Mouse (Mus musculus) lung, postnatal 10 days (tissue): ENCODE data around the gene S1pr3.

Experiments
- DNase-seq: peaks from one replicate; pipeline ENCODE4 v3.0.0; 2021

S1pr3 gene

DNA sequence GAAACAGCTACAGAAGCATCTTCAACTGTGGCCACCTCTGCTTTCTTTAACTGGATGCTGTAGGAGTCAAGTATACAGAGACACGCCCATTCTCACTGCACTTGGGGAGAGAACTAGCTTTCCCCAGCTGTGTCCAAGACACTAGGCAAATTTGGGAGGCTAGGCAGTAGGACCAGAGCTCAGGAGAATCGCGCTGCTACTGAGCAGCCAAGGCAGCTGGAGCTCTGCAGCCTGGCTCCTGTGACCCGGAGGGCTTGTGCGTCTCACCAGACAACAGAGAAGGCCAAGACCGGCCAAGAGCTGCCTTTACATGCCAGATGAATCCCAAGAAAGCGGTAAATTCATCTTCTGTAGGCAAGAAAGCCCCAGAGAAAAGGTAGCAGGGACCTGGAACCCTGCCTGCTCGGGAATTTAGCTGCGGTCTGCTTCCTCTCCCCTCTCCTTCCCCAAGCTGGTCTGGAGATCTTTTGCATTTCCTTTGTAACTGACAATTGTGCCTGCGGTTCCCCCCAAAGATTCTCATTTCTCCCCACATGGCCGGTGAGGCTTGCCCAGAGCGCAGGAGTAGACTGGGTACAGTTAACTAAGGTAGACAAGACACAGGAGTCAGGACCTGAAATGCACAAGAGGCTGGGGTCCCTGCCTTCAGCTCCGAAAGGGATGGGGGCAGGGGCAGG is 760 bp upstream of the S1pr3 start:
- no peak for DNase-seq

DNA sequence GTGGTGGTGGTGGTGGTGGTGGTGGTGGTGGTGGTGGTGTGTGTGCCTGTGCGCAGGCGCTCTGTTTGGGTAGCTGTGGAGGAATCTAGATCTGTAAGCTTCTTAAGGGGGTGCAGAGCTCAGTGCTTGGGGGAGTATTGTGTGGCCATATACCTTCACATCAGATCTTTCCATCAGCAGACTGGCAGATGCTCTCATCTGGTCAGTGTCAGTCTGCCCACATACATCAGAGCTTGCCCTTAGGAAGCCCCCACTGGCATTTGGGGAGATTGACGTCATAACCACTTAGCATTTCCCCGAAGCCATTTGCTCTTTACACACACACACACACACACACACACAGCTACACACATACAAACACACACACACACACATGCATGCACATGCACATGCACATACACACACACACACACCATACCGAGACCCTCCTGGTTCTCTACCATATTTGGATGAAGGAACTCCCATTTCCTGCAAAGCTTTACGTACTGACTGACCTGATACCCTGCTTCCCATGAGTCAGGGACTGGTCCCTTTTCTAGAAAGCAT is 1.6 kb downstream of the S1pr3 start:
- no peak for DNase-seq

DNA sequence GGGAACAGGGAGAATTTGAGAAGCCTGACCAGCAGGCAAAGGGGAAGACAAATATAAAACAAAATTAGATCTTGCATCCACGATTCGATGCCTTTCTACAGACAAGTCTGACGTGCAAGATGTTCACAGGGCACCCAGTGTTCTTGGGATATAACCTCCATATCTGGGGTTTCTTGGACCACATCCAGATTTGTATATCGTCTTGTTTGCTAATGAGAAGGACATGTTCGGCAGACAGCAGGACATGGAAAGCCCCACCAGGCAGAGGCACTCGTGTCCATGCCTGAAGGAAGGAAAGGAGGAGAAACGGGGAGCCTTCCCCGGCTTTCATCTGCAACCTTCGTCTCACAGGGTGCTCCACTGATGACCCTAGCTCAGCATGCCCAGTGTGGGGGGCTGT is 2.8 kb downstream of the S1pr3 start:
- no peak for DNase-seq

DNA sequence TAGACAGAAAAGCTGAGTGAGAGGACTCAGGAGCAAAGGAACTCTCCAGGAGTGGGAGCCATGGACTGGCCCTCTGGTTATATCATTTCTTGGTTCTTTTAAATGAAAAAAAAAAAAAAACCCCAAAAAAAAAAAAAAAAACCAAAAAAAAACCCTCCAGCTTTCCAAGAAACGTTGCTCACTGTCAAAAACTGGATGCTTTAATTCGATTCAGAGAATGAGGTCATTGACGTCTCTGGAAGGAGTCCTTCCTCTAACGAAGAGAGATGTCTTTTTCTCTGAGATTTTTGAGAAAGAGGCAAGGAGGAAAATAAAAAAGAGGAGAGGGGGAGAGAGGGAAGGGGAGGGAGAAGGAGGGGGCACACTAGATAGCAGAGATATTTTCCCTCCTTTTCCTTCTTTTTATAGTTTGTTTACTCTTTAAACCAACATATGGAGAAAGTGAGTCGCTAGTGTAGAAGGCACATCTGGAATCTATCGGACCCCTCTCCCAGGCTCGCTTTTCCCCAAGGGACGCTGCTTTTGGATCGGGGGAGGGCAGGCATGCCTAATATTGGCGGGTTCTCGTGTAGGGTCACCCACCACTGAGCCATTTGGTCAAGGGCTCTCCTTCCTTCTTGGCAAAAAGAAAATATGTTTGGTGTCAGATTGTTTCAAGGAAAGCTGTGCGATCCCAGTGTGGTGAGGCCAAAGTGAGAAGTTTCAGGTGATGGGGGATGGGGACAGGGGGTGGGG is 3.4 kb downstream of the S1pr3 start:
- DNase-seq = no peak

DNA sequence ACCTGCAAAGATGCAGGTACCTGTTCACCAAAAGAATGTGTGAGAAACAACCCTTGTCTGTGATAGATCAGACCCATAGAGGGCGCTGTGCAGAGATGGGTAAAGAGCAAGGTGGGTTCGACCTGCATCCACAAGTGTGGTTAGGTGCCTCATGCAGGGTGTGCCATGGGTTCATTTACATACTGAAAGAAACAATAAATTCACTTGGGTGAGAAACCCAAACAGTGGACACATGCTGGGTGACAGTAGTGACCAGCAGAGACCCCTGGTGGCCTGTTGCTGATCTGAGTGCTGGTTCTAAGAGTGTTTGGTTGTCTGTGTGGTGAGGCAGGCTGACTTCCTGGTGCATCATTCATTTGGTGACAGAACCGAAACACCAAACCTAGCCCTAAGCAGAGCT is 5.0 kb downstream of the S1pr3 start:
- peak; percentile 50 for DNase-seq

DNA sequence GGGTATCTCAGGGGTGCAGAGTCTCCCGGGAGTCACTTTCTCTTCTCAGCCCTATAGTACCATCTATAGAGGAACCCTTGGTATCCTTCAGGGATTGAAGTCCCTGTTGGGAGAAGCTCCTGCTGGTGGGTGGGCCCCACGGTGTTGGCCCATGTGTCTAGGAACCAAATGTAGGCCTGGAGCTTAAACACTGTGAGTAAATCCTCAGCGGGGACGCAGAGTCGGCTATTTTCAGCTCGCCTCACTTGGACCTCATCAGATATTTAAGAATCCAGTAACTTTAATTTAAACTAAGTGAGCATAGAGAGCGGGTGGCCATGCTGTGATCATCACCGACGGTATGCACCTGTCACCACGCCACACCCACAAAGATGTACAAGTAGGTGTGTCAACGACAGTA is 8.3 kb downstream of the S1pr3 start:
- DNase-seq = no peak

DNA sequence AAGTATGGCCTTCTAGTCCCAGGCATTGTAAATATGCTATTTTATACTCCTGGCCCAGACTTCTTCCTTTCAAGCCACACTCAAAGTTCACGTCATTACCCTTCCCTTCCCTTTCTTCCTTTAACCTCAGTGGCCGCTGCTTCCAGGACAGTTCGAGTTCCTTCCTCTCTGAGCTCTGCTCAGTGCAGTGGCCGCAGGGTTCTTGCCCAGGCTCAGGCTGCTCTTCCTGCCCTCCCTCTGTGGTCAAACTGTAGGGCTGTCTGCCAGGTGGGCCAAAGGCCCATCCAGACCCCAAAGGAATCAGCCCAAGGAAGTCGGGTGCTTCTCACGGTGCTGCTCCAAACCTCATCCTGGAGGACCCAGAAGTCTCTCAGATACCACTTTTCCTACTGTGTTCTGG is 9.4 kb downstream of the S1pr3 start:
- DNase-seq = no peak

DNA sequence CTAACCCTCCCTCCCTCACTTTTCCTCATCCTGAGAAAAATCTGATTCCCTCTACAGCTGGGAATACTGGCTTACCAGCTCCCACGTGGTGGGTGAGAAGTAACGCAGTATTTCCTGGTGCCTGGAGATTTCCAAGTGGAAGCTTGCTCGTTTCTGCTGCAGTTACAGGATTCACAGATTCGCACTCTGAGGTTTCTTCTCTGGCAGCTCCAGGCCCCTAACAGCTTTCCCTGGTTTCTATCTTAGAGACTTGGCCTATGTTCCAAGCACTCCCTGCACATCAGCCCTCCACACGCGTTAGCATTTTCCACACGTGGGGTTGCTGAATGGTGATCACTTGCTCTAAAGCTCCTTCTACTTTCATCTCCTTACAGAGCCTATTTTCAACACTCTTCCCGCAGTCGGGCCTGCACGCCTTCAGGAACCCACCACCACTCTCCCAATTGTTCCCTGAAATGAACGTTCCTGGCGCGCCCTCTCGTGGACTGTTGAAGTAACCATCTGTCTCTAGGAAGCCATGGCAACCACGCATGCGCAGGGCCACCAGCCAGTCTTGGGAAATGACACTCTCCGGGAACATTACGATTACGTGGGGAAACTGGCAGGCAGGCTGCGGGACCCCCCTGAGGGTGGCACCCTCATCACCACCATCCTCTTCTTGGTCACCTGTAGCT is 10.0 kb downstream of the S1pr3 start:
- DNase-seq = peak; percentile 95

DNA sequence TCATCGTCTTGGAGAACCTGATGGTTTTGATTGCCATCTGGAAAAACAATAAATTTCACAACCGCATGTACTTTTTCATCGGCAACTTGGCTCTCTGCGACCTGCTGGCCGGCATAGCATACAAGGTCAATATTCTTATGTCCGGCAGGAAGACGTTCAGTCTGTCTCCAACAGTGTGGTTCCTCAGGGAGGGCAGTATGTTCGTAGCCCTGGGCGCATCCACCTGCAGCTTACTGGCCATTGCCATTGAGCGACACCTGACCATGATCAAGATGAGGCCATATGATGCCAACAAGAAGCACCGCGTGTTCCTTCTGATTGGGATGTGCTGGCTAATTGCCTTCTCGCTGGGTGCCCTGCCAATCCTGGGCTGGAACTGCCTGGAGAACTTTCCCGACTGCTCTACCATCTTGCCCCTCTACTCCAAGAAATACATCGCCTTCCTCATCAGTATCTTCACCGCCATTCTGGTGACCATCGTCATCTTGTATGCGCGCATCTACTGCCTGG is 10.6 kb downstream of the S1pr3 start:
- DNase-seq = no peak

DNA sequence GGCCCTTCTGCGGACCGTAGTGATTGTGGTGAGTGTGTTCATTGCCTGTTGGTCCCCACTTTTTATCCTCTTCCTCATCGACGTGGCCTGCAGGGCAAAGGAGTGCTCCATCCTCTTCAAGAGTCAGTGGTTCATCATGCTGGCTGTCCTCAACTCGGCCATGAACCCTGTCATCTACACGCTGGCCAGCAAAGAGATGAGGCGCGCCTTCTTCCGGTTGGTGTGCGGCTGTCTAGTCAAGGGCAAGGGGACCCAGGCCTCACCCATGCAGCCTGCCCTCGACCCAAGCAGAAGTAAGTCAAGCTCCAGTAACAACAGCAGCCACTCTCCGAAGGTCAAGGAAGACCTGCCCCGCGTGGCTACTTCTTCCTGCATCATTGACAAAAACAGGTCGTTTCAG is 11.1 kb downstream of the S1pr3 start:
- DNase-seq = no peak

DNA sequence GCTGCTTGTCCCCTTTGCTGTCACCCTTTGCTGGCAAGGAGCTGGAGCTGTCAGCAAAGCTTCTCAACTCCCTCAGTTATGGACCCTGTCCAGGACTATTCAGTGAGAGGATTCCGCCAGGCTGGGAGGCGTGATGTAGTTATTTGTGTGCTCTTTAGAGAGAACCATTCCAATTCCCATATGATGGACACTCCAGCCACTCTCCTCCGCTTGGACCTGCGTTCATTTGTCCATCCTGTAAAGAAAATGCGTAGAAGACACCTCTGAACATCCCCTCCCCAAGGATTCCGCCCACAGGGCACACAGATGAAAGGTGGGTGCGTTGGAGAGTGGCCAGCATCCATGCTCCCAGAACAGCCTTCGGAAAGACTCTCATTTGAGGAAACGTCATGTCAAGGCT is 12.4 kb downstream of the S1pr3 start:
- DNase-seq = no peak

DNA sequence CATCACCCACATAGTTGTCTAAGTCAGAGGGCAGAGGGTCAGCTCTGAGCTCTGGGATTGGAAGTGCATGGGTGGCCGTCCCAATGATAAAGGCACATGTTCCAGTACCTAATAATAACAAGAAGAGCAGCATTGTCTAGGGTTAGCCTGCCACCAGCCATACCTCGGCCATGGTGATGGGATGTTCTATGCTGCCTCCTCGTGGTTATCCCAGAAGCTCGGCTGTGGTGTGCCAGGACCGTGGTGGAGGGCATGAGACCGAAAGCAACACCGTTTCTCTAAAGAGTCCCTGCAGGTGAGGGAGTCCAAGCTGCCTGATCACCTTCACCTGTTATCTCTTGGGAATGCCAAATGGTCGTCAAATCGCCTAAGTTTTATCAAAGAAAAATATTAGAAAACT is 15.2 kb downstream of the S1pr3 start:
- no peak for DNase-seq

DNA sequence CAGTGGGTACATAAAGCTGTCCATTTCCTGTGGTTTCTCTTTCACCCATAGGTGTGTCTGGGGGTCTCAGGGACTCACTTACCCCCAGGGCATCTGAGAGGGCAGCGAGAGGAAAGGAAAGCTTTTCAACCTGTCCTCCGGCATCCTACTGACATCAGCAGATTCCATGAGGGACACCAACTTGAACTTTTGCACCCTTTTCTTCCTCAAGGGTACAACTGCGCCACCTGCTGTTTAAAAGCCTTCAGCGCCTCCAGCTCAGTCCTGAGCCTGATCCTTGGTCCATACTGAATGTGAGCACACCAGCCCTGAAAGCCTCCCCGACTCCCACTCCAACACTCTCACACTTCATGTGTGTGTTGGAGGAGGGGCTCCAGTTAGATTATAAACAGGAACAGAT is 16.2 kb downstream of the S1pr3 start:
- DNase-seq = peak; percentile 77

DNA sequence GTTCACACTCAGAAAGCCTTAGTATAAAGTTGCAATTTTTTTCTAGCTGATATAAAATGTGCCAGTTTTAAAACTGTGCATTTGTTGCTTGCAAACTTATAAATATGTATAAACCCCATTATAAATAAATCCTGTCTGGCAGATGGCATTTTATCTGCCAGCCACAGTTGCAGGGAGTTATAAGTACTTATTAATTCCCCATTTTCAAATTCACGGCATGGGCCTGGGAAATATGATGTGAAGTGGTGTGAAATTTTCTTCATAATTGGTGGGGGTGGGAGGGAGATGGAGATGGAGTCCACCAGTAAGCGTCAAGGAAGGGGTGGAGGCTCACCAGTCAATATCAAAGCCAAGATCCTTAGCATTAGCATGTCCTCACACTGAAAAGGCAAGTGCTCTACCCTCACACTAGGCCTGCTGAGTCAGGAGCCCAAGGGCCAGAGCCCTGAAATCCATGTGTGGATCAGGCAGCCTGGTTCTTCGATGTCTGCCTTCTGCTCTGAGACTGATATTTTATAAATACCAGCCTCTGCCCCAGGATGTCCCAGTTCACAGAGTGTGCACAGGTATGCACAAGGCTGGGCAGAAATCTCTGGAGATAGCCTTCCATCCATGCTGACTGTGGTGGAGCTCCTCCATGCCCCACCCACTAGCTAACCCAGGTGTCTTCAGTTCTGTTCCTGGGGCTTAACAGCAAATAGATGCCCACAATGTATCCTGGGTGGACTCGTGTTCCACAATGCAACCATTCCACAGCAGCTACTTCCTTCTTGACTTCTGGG is 17.4 kb downstream of the S1pr3 start:
- DNase-seq = no peak

DNA sequence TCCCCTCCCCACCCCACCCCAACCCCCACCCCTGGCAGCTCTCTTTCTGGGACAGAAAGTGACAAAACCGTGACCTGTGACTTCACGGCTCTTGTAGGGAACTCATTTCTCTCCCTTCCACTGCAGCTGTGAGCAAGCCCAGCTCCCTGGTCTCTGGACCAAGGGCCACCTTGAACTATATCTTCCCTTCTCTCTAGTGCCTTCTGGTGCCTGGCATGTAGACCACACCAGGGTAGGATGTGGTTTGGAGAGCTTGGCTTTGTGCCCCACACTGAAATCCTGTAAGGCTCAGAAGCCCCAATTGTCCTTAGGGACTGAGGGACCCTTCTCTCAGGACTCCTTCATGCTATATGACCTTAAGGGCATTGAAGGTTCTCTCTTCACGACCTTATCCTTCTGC is 24.9 kb downstream of the S1pr3 start:
- no peak for DNase-seq

DNA sequence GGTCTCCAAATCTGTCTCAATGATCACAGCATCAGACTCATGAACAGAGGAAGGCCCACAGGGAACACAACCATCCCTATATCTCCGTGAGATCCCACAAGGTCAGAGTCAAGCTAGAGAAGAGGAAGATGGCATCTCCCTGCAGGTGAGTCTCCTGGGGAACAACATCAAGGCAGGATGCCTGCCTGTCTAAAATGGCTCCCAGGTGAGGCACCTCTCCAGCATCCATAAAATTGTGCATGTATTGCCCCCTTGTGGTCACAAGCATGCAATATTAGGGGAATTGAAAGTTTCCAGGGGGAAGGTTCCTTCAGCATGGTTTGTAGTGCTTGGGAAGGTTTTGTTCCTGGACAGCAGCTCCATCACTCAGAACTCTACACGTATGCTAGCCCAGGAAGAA is 26.0 kb downstream of the S1pr3 start:
- DNase-seq = no peak

DNA sequence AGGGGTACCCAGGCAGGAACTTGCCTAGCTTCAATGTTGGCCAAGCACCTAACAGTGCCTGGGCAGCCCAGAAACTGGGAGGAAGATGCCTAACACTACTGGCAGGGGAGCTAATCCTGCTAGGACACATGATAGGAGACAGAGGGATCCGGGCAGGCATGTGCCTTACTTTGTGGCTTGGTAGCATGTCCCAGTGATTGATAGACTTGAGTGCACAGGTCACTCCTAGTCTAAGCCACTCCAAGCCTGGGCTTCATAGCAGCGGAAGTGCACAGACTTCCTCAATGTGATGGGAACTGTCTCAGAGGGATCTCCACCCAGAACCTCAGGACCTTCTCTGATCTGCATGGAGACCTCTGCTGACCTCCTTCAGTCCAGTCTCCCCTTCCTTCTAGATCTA is 26.7 kb downstream of the S1pr3 start:
- DNase-seq = no peak

DNA sequence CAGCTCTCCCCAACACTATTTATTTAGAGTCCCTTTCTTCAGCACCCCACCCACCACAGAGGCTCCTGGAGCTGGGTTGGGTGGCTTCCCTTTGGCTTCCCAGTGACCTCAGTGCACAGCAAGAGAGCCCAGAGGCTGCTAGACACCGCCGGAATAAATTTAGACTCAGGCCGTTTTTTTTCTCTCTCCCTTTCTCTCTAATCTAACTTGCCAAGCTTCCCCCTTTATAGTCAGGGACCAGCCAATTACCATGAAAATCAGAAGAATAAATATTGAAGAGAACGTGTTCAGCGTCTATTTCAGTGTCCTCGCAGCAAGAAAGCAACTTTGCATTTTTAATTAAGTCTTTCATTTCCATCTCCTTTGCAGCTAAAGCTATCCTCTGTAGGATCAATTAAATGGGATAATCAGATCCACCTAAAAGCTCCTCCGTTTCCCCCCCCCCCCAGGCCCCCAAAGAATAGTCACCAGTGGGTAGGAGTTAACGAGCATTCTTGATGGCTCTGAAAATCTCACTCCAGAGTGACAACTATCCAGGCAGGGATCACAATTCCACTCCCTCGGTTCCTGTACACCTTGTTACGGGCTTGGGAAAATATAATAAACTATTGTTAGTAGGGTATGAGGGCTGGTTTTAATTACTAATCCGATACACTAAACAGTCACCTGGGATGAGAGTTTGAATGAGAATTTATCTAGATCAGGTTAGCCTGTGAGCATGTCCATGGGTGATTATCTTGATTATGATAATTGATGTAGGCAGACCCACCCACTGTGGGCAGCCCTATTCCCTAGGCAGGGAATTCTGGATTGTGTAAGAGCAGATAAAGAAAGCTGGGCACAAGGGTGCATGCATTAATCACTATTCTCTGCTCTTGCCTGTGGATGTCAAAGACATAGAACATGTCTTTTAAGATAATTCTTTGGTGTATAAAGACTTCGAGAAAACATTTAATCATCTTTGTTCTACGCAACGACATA is 29.0 kb downstream of the S1pr3 start:
- DNase-seq = no peak

DNA sequence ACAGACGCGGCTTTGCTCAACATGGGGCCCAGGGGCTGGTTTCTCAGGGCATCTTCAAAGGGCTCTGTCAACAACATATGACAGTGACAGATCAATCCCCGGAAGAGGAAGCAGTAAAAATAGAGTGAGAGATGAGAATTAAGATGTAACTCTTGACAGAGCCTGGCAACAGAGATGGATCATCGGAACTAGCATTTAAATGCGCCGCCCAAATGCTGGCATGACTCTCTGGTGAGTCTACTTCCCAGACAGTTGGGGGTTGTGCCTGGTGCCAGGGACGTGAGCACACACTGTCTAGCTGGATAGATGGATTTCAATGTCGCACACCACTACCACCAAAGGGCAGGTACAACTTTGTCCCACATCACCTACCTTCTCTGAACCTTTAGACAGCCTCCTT is 34.5 kb downstream of the S1pr3 start:
- no peak for DNase-seq

DNA sequence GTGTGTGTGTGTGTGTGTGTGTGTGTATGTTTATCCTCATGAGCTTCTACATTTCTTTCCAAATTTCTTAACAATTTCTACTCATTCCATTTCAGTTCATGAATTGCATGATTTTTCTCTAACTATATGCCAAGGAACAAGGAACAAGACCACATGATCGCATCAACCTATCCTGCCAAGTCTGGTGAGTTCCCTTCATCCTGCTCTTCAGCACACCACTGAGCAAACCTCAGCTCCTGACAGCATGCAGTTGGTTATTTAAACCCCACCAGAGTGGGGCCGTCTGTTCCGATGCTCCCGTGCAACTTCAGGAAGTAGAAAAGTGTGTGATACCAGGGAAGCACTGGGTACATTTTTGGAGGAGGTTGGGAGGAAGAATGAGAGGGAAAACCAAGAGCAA is 38.1 kb downstream of the S1pr3 start:
- no peak for DNase-seq

DNA sequence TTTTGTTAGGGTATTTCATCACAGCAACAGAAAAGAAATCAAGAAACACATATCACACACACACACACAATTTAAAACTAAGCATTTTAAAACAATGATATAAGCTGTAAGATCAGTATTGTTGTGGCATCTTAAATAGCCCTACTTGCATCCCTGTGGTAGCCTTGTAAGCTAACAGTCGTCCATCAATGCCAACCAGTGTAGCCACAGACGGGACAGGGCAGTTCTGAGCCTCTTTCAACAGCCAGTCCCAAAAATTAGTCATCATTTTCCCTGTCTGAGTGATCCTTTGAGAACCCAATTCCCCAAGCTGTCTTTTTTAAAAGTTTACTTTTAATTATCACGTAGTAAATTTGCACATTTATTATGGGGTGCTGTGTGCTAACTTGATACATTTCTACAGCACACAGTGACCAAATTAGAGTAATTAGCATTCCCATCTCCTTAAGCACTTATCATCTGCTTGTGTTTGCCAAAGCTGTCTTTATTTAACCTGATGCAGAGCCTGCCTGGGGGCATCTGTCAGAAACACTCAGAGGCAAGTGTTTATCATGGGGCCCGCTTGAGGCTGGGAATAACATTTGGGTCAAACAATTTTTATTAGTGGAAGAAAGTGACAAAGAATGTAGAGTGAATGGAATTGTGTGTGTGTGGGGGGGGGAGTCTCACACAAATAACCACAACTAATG is 47.9 kb downstream of the S1pr3 start:
- DNase-seq = no peak
